Mouse (Mus musculus): Measurements from ENCODE around the gene Cygb. TPM values are rescaled to one million over a fixed set of nuclear protein-coding genes. Genes with fewer than 3 reads are reported as not detected.

Gene Cygb
- polyA plus RNA-seq, 1 experiment from 2014 or later: 7.1 TPM

- Histone ChIP-seq H3K27me3 (peaks cover 8% of the 10 kb centered on the region), H3K36me3 (no peaks in the 10 kb centered on the region), H3K27ac (no peak overlapping the region), H3K9ac (no peak overlapping the region), H3K4me3 (no peak overlapping the region), H3K4me2 (no peak overlapping the region), H3K4me1 (peaks cover 47% of the 10 kb centered on the region), H3K9me3 (no peaks in the 10 kb centered on the region)
- WGBS: 59% methylated on average over 10 of the region's 10 CpGs
- no peak for ATAC-seq (ENCODE audit: insufficient number of reproducible peaks, insufficient read depth, low FRiP score, low TSS enrichment, low read depth)
These were observed 11.2 kb upstream of the Cygb start for GRCm38 (mm10) chr11:116665289-116665688.

- Histone ChIP-seq H3K9ac (peak overlapping the region; percentile 52; the same call in 1 of the 2 replicates), H3K27me3 (peaks cover 8% of the 10 kb centered on the region), H3K4me3 (no peak overlapping the region), H3K9me3 (no peaks in the 10 kb centered on the region), H3K4me1 (peaks cover 54% of the 10 kb centered on the region), H3K36me3 (no peaks in the 10 kb centered on the region), H3K27ac (no peak overlapping the region), H3K4me2 (0 out of 2 replicates have a peak overlapping the region, but pooled peaks have one; percentile 28)
- ATAC-seq (ENCODE audit: insufficient number of reproducible peaks, insufficient read depth, low FRiP score, low TSS enrichment, low read depth): no peak
- WGBS: 57% methylated on average over 8 of the region's 8 CpGs
These were observed 7.8 kb upstream of the Cygb start for GRCm38 (mm10) chr11:116661948-116662377.

- Histone ChIP-seq H3K4me1 (peaks cover 55% of the 10 kb centered on the region), H3K9ac (peak overlapping the region; percentile 44), H3K36me3 (no peaks in the 10 kb centered on the region), H3K9me3 (no peaks in the 10 kb centered on the region), H3K4me2 (peak overlapping the region; percentile 28), H3K27ac (peak overlapping the region; percentile 28; the same call in 1 of the 2 replicates), H3K4me3 (no peak overlapping the region), H3K27me3 (peaks cover 8% of the 10 kb centered on the region)
- no peak for ATAC-seq (ENCODE audit: insufficient number of reproducible peaks, insufficient read depth, low FRiP score, low TSS enrichment, low read depth)
- 19% methylated on average over 13 of the region's 13 CpGs for WGBS
These were observed 7.3 kb upstream of the Cygb start for GRCm38 (mm10) chr11:116661291-116661947.

GRCm38 (mm10) chr11:116660181-116660580 is 6.1 kb upstream of the Cygb start:
- no peak overlapping the region for H3K27ac ChIP-seq
- 65% methylated on average over 9 of the region's 9 CpGs for WGBS
- H3K9ac ChIP-seq: no peak overlapping the region
- no peaks in the 10 kb centered on the region for H3K9me3 ChIP-seq
- peaks cover 53% of the 10 kb centered on the region for H3K4me1 ChIP-seq
- no peaks in the 10 kb centered on the region for H3K36me3 ChIP-seq
- no peak for ATAC-seq (ENCODE audit: insufficient number of reproducible peaks, insufficient read depth, low FRiP score, low TSS enrichment, low read depth)
- peaks cover 8% of the 10 kb centered on the region for H3K27me3 ChIP-seq
- no peak overlapping the region for H3K4me2 ChIP-seq
- no peak overlapping the region for H3K4me3 ChIP-seq

- Histone ChIP-seq H3K27ac (peak overlapping the region; percentile 71; the same call in 1 of the 2 replicates), H3K36me3 (no peaks in the 10 kb centered on the region), H3K4me1 (peaks cover 57% of the 10 kb centered on the region), H3K27me3 (peaks cover 18% of the 10 kb centered on the region), H3K4me3 (no peak overlapping the region), H3K9me3 (no peaks in the 10 kb centered on the region), H3K4me2 (no peak overlapping the region), H3K9ac (no peak overlapping the region)
- no peak for ATAC-seq (ENCODE audit: insufficient number of reproducible peaks, insufficient read depth, low FRiP score, low TSS enrichment, low read depth)
- WGBS: 67% methylated on average over 15 of the region's 15 CpGs
These were observed 5.0 kb upstream of the Cygb start for GRCm38 (mm10) chr11:116659027-116659621.

- peak overlapping the region; percentile 71 for H3K27ac ChIP-seq
- WGBS: 63% methylated on average over 10 of the region's 10 CpGs
- peak overlapping the region; percentile 60 for H3K4me2 ChIP-seq
- H3K4me3 ChIP-seq: peak overlapping the region; percentile 41
- peaks cover 60% of the 10 kb centered on the region for H3K4me1 ChIP-seq
- 0 out of 2 replicates have a peak overlapping the region, but pooled peaks have one; percentile 21 for H3K9ac ChIP-seq
- ATAC-seq (ENCODE audit: insufficient number of reproducible peaks, insufficient read depth, low FRiP score, low TSS enrichment, low read depth): no peak
- no peaks in the 10 kb centered on the region for H3K36me3 ChIP-seq
- H3K9me3 ChIP-seq: no peaks in the 10 kb centered on the region
- peaks cover 24% of the 10 kb centered on the region for H3K27me3 ChIP-seq
These were observed 4.1 kb upstream of the Cygb start for GRCm38 (mm10) chr11:116658238-116658637.

GRCm38 (mm10) chr11:116657311-116658223 is 3.5 kb upstream of the Cygb start:
- H3K27ac ChIP-seq: peak overlapping the region; percentile 71
- peak; percentile 83 for ATAC-seq (ENCODE audit: insufficient number of reproducible peaks, insufficient read depth, low FRiP score, low TSS enrichment, low read depth)
- H3K9me3 ChIP-seq: no peaks in the 10 kb centered on the region
- peaks cover 25% of the 10 kb centered on the region for H3K27me3 ChIP-seq
- peaks cover 61% of the 10 kb centered on the region for H3K4me1 ChIP-seq
- peak overlapping the region; percentile 67 for H3K9ac ChIP-seq
- peak overlapping the region; percentile 60 for H3K4me2 ChIP-seq
- WGBS: 8% methylated on average over 22 of the region's 22 CpGs
- peak overlapping the region; percentile 41 for H3K4me3 ChIP-seq
- H3K36me3 ChIP-seq: no peaks in the 10 kb centered on the region

- 72% methylated on average over 16 of the region's 16 CpGs for WGBS
- Histone ChIP-seq H3K9ac (no peak overlapping the region), H3K27ac (no peak overlapping the region), H3K4me3 (no peak overlapping the region), H3K9me3 (no peaks in the 10 kb centered on the region), H3K36me3 (no peaks in the 10 kb centered on the region), H3K4me2 (peak overlapping the region; percentile 60; the same call in 1 of the 2 replicates), H3K27me3 (peaks cover 35% of the 10 kb centered on the region), H3K4me1 (peaks cover 62% of the 10 kb centered on the region)
- ATAC-seq (ENCODE audit: insufficient number of reproducible peaks, insufficient read depth, low FRiP score, low TSS enrichment, low read depth): no peak
These were observed 2.5 kb upstream of the Cygb start for GRCm38 (mm10) chr11:116656348-116657191.

GRCm38 (mm10) chr11:116653709-116654221 is 348 bp downstream of the Cygb start:
- no peak for ATAC-seq (ENCODE audit: insufficient number of reproducible peaks, insufficient read depth, low FRiP score, low TSS enrichment, low read depth)
- peak overlapping the region; percentile 95 for H3K4me2 ChIP-seq
- H3K4me3 ChIP-seq: peak overlapping the region; percentile 55
- WGBS: under 1% methylated on average over 47 of the region's 47 CpGs
- H3K27me3 ChIP-seq: peaks cover 50% of the 10 kb centered on the region
- no peaks in the 10 kb centered on the region for H3K9me3 ChIP-seq
- peak overlapping the region; percentile 73 for H3K9ac ChIP-seq
- H3K4me1 ChIP-seq: peaks cover 61% of the 10 kb centered on the region
- no peaks in the 10 kb centered on the region for H3K36me3 ChIP-seq
- no peak overlapping the region; the same call in 1 of the 2 replicates for H3K27ac ChIP-seq

GRCm38 (mm10) chr11:116653234-116653633 is 879 bp downstream of the Cygb start, which contains the start of gene Prcd:
TSS of gene Prcd (plus strand) at chr11:116653534.
- H3K4me3 ChIP-seq: peak within 1 kb of the TSS; percentile 55
- WGBS: 3% methylated on average over 10 of the region's 10 CpGs
- no peak within 1 kb of the TSS; the same call in 1 of the 2 replicates for H3K27ac ChIP-seq
- H3K4me1 ChIP-seq: peaks cover 63% of the 10 kb centered on the region
- H3K4me2 ChIP-seq: peak within 1 kb of the TSS; percentile 95
- H3K9ac ChIP-seq: peak within 1 kb of the TSS; percentile 73
- ATAC-seq (ENCODE audit: insufficient number of reproducible peaks, insufficient read depth, low FRiP score, low TSS enrichment, low read depth): no peak
- H3K9me3 ChIP-seq: no peaks in the 10 kb centered on the region
- H3K36me3 ChIP-seq: no peaks in the 10 kb centered on the region
- H3K27me3 ChIP-seq: peaks cover 50% of the 10 kb centered on the region

All from embryonic facial prominence, embryonic 13.5 days (tissue).